Comparison of ENCODE assay signal across 29 mouse cellular contexts in the genomic region with DNA sequence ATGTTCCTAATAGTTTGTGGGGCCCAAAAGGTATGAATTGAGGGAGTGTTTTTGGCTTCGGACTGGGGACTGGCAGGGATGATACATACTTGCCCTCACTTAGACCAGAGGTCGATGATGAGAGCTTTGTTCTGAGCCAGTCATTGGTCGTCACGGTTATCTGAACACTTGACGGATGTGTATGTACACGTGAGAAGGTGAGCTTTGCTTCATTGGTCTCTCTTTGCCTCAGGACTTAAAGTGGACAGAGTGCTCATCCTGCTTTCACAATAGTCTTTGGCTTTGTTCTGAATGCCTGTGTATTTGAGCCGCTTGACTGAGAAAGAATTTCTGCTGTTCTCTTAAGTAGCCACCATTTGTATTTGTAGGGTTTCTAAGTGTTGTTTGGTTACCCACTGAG. TPM values are rescaled to one million over a fixed set of nuclear protein-coding genes. Genes with fewer than 3 reads are reported as not detected.
DNase-seq lines count a peak whose midpoint lies in the region; ATAC-seq and TF ChIP-seq lines count a peak whose summit lies in the region.
"Had no signal": no experiment of that assay in that cellular context is flagged by ENCODE, and none has a peak within 500 bp of the region (broad histone marks: within the 10 kb centered on the region; RNA-seq: fewer than 3 reads in every experiment).

No protein-coding gene starts in this region.

- TF ChIP-seq CTCF in kidney, adult 2 months (conservative IDR thresholded peaks at IDR 0.05; ENCODE audit: insufficient read depth, insufficient read length, low read depth, low read length), result no peak
- TF ChIP-seq CTCF in kidney, postnatal 0 days (IDR thresholded peaks at IDR 0.05; ENCODE audit: low read depth), result no peak

- H3K36me3 ChIP-seq in kidney, adult 2 months (ENCODE audit: control insufficient read depth, insufficient read depth, low read length), result peaks cover 10% of the 10 kb centered on the region
- H3K36me3 ChIP-seq in kidney, postnatal 0 days (ENCODE audit: insufficient read depth, low read length), result peaks cover 79% of the 10 kb centered on the region

- ATAC-seq in kidney, postnatal 0 days (replicated peaks; ENCODE audit: low FRiP score, low read depth), result peak; percentile 65
- ATAC-seq: CD4-positive, CD25-positive, alpha-beta regulatory T cell, adult 4 months; forebrain, embryonic 14.5 days; intestine, postnatal 0 days had no signal

- H3K4me2 ChIP-seq in kidney, postnatal 0 days (ENCODE audit: low read length), result no peak overlapping the region
- H3K4me2 ChIP-seq: heart, embryonic 13.5 days; hindbrain, embryonic 14.5 days; limb, embryonic 15.5 days had no signal

- TF ChIP-seq POLR2A in kidney, adult 2 months (IDR thresholded peaks at IDR 0.05; ENCODE audit: low read depth, low read length), result no peak

- peak overlapping the region; percentile 39; the same call in 1 of the 2 replicates for H3K27ac ChIP-seq in kidney, adult 2 months (ENCODE audit: insufficient read depth, low read depth, low read length)
- H3K27ac ChIP-seq in kidney, postnatal 0 days, result no peak overlapping the region
- H3K27ac ChIP-seq: heart, embryonic 13.5 days; hindbrain, embryonic 14.5 days; limb, embryonic 10.5 days; limb, embryonic 15.5 days; macrophage had no signal

- peaks cover 24% of the 10 kb centered on the region for H3K4me1 ChIP-seq in kidney, adult 2 months (ENCODE audit: control insufficient read depth, insufficient read depth, low read length)
- no peaks in the 10 kb centered on the region for H3K4me1 ChIP-seq in kidney, postnatal 0 days (replicated peaks; ENCODE audit: insufficient read depth, low read length)
- H3K4me1 ChIP-seq: limb, embryonic 10.5 days; limb, embryonic 15.5 days had no signal

- H3K4me3 ChIP-seq in kidney, adult 2 months (ENCODE audit: insufficient read depth, low read depth, low read length), result no peak overlapping the region
- H3K4me3 ChIP-seq in kidney, postnatal 0 days (replicated peaks; ENCODE audit: low read depth, low read length), result no peak overlapping the region
- H3K4me3 ChIP-seq: heart, embryonic 13.5 days; limb, embryonic 10.5 days; limb, embryonic 15.5 days had no signal

- H3K9me3 ChIP-seq in kidney, postnatal 0 days (replicated peaks; ENCODE audit: low read length), result no peaks in the 10 kb centered on the region
- H3K9me3 ChIP-seq: heart, embryonic 13.5 days; limb, embryonic 10.5 days; limb, embryonic 15.5 days had no signal

- no peaks in the 10 kb centered on the region for H3K27me3 ChIP-seq in kidney, adult 2 months (replicated peaks; ENCODE audit: control insufficient read depth, insufficient read depth, low read length)
- no peaks in the 10 kb centered on the region for H3K27me3 ChIP-seq in kidney, postnatal 0 days (ENCODE audit: insufficient read depth, low read length)
- H3K27me3 ChIP-seq: heart, embryonic 13.5 days; limb, embryonic 15.5 days had no signal

- 49% methylated on average over 7 of the region's 7 CpGs for WGBS in kidney, adult 2 months
- WGBS in kidney, postnatal 0 days, result 56% methylated on average over 7 of the region's 7 CpGs

- peak; percentile 79 for DNase-seq in kidney, adult 2 months
- no peak for DNase-seq in kidney, postnatal 10 days
- DNase-seq in retina, postnatal 1 day, result peak; percentile 32
- no peak for DNase-seq in retina, embryonic 14.5 days (ENCODE audit: low spot score)
- peak; percentile 4 for DNase-seq in kidney, postnatal 0 days (ENCODE audit: low spot score)
- no peak for DNase-seq in heart, adult 9 months (ENCODE audit: low spot score in 2 of 2)
- DNase-seq in frontal cortex, postnatal 10 days (ENCODE audit: low spot score in 2 of 2), result no peak
- no peak for DNase-seq in heart, adult 8-10 months (ENCODE audit: low spot score)
- DNase-seq: adrenal gland, postnatal 10 days; cerebellum, adult 11 months; cerebellum, adult 9-10 months; cerebellum, postnatal 36 days; gastrocnemius, postnatal 25 days; heart, adult 18-20 months; heart, postnatal 10 days; layer of hippocampus, postnatal 36 days; lung, postnatal 10 days; midbrain, embryonic 14.5 days; right cerebral cortex, postnatal 25 days; spleen, adult 18-20 months; thymus, postnatal 14 days had no signal

- no peak overlapping the region for H3K9ac ChIP-seq in kidney, postnatal 0 days (ENCODE audit: low read depth, low read length)
- H3K9ac ChIP-seq: heart, embryonic 13.5 days; hindbrain, embryonic 14.5 days; limb, embryonic 15.5 days had no signal

RNA-seq across cellular contexts. Expression of a gene that starts 42.8 kb away (rescaled TPM):
- 27.1 and 45.3 TPM in 2 replicates for polyA plus RNA-seq in kidney, adult 2 months (2012; rRNA removed)
- polyA plus RNA-seq in kidney, postnatal 0 days (2015; fragmentation: Nextera tagmentation; extraction: Ambion mirVana), result 14.9 and 16.2 TPM in 2 replicates
- total RNA-seq in heart, adult 8-10 months (2022), result 10 to 100 TPM; 24.2 to 48.6 (median 39.2) TPM

Comparison
In these comparisons a context has a peak if more than half of its experiments do, and no peak if none do; other contexts are left out.
1. DNase-seq: peak in kidney, adult 2 months (single experiment), retina, postnatal 1 day (single experiment) and kidney, postnatal 0 days (single experiment); none in kidney, postnatal 10 days (single experiment), retina, embryonic 14.5 days (single experiment), heart, adult 9 months (0 of 2), frontal cortex, postnatal 10 days (0 of 2) and heart, adult 8-10 months (single experiment).